Mouse (Mus musculus) ovary, postnatal 36 days (tissue): ENCODE data around the gene Sulf2.
A peak's percentile ranks its signal among the peaks of the same experiment; 100 is the strongest.

Experiments
- DNase-seq: peaks from one replicate; pipeline ENCODE4 v3.0.0; 2022; ENCODE audit warnings: low spot score, mixed read lengths

The Sulf2 gene

GRCm38 (mm10) chr2:166116704-166117103, 38.8 kb downstream of the Sulf2 start:
- DNase-seq, result no peak

DNA sequence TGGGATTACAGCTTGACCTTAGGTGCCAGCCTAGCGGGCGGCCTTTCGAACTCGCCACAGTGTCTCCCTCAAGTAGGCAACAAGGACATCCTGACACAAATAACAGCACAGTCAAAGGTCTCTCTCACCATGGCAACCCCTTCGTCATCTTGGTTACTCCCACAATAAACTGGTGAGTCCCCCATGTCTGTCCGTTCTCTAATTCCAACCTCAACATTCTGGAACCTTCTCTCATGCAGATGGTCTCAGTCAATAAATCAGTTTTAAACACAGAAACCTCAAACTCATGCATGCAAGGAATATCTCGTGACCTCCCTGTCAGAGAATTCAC, 39.2 kb downstream of the Sulf2 start:
- no peak for DNase-seq

GRCm38 (mm10) chr2:166115571-166116277, 39.7 kb downstream of the Sulf2 start:
- peak; percentile 84 for DNase-seq

DNA sequence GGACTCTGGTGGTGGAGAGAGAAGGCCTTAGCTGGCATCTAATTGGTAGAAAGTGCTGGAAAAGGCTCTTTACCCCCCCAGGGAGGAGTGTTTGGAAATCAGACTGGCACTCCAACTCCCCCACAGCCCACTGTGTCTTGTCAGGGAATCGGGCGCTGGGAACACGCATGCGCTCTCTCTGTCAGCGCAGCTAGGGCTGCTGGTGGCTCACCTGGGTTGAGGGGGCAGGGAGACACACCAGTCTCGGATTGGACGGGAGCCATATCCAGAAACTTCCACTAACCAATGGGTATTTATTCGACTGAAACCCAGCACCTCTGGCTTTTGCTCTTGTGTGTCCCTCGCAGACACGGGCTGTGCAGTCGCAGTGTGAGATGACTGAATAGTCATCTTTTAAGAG, 42.5 kb downstream of the Sulf2 start:
- no peak for DNase-seq

DNA sequence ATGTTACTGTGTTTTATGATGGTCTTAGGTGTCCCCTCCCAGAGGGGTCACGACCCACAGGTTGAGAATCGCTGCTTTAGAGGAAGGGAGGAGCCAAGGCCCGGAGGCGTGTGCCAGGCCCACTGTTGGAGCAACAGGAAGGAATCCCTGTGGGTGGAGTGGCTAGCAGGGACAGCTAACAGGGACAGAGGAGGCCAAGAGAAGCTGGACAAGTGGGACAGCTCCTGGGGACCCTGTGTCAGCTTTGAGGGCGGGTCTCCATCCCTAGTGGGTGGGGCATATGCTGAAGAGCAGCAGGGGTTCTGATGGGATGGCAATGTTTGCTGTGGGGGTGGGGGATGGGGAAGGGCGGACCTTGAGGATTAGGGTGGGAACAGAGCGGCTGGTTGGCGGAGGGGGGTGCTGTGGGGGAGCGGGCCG, 43.6 kb downstream of the Sulf2 start:
- no peak for DNase-seq

- no peak for DNase-seq
Measured at GRCm38 (mm10) chr2:166111238-166111637, 44.2 kb downstream of the Sulf2 start.

GRCm38 (mm10) chr2:166110764-166111163, 44.7 kb downstream of the Sulf2 start:
- DNase-seq, result no peak

- DNase-seq, result peak; percentile 81
Measured at GRCm38 (mm10) chr2:166108326-166108725, 47.1 kb downstream of the Sulf2 start.

GRCm38 (mm10) chr2:166107911-166108310, 47.6 kb downstream of the Sulf2 start:
- DNase-seq, result no peak

DNA sequence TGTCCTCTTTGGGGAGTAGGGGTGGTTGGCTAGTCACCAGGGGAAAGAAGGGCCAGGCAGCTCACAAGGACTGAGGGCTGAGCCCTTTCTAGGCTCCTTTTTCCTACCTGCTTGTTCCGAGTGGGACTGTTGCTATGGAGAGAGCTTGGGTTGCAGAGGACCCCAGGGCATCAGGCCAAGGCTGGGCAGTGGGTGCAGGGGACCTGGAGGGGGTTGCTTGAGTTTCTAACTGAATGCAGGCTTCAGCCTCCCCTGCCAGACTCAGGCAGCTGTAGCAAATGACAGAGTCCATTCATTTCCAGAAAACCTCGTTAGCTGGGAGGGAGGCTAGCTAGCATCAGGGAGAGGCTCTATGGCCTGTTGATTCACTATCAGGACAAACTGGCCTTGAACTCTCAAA, 48.8 kb downstream of the Sulf2 start:
- DNase-seq, result no peak

DNA sequence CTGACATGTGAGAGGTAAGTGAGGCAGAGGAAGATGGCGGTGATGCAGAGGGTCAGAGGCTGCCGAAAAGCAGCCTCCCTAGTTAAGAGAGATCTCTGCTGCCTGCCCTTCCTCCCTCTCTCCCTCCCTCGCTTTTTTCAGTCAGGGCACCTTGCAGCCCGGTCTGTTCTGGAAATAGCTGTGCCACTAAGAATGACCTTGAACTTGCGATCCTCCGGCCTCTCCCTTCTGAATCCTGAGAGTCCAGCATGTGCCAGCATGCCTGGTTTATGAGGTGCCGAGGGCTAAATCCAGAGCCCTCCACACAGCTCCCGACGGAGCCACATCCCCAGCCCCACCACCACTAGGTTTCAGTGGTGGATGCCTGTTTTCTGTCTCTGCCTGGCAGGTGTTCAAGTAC, 49.6 kb downstream of the Sulf2 start:
- DNase-seq, result no peak

DNA sequence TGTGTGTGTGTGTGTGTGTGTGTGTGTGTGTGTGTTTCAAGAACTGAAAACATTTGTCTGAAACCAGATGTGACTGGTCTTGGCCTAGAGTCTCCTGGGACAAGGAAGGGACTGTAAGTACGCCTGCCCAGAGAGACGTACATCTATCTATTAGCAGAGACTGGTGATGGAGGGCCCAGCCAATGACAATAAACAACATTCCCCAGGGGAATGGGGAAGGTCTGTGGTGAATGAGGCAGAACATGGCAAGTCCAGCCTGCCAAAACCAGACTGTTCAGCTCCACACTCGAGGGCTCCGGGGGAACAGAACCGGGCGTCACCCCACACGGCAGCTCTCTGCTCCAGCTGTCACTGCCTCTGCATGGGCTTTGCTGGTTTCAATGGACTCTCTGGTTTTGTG, 52.6 kb downstream of the Sulf2 start:
- DNase-seq, result no peak

DNA sequence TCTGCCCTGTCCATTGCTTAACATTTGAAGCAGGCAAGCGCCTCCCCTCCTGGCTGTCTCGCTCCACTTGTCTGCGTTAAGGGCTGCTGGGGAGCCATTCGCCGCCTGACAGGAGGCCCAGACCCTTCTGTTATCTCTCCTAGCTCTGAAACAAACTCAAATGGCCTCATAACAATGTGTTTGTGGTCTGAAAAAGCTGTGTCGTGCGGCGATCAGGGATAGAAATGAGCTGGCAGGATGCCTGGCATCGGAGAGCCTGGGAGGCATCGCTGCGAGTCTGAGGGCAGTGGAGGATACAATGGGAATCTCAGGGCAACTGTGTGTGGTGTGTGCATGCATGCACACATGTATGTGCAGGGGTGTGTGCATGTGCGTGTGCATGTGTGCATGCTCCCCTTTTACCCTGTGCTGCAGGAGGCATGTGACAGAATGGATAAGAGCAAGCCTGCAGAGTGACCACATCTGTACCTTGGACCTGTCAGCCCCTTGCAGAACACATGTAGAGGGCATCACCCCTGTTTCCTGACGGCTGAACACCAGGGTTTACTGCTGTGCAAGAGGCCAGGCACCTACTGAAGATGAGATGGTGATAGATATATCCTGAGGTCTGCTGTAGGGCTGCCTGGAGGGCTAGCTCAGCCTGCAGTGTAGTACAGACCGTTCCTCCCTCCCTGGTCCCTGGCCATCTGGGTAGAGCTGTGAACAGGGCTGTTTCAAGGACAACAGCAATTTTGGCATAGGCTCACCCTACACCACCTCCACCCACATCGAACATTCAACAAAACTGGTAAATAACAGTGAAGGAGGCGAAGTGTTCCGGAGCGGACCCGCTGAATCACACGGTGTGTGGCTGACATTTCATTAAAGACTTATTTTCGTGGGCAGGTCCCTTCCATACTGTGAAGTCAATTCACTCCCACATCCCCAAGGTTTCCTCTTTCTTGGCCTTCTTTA, 54.9 kb downstream of the Sulf2 start:
- peak; percentile 58 for DNase-seq

- DNase-seq, result no peak
Measured at GRCm38 (mm10) chr2:166098292-166098933, 57.0 kb downstream of the Sulf2 start.

- DNase-seq, result no peak
Measured at GRCm38 (mm10) chr2:166097443-166098291, 57.8 kb downstream of the Sulf2 start.

GRCm38 (mm10) chr2:166096834-166097233, 58.6 kb downstream of the Sulf2 start:
- DNase-seq, result no peak

- no peak for DNase-seq
Measured at GRCm38 (mm10) chr2:166096300-166096699, 59.2 kb downstream of the Sulf2 start.

DNA sequence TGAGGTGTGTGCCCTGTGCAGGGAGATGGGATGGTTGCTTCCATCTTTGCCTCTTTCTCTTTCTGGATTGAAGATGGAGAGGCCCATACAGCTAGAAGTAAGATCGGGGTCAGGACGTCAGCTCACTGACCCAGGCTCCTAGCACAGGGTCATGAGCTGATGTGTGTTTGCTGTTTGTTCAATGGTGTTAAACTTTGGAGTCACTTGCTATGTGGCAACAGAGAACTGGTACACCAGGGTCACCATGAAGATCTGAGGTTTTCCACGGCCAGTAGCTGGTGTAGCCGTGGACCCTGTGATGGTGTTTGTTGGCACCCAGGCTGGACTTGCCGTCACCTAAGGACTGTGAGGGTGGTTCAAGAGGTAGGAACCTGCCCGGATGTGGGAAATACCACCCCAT, 63.1 kb downstream of the Sulf2 start:
- DNase-seq, result no peak

- DNase-seq, result no peak
Measured at GRCm38 (mm10) chr2:166091599-166091998, 63.9 kb downstream of the Sulf2 start.

- DNase-seq, result no peak
Measured at GRCm38 (mm10) chr2:166090131-166090581, 65.3 kb downstream of the Sulf2 start.

DNA sequence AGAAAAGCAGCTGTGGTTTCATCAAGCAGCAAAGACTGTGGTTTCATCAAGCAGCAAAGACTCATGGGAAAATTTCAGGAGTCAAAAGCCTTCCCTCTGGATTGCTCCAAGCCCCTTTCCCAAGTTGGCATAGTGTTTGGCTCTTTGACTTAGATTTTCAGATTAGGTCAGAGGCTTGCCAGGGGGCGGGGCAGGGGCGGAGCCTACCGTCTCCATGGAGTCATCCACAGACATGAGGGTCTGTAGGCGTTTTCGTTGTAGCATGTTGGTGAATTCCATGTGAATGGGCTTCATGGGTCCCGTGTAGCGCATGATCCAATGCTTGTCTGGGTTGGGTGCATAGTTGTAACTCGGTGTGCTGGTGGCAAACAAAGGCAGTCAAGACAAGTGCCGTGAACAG, 66.5 kb downstream of the Sulf2 start:
- DNase-seq, result no peak
